Mouse (Mus musculus): ENCODE measurements around the gene Rec114. TPM values are rescaled to one million over a fixed set of nuclear protein-coding genes. Genes with fewer than 3 reads are reported as not detected.

The Rec114 gene
- polyA plus RNA-seq, 1 experiment from 2014 or later = 6.9 TPM

DNA sequence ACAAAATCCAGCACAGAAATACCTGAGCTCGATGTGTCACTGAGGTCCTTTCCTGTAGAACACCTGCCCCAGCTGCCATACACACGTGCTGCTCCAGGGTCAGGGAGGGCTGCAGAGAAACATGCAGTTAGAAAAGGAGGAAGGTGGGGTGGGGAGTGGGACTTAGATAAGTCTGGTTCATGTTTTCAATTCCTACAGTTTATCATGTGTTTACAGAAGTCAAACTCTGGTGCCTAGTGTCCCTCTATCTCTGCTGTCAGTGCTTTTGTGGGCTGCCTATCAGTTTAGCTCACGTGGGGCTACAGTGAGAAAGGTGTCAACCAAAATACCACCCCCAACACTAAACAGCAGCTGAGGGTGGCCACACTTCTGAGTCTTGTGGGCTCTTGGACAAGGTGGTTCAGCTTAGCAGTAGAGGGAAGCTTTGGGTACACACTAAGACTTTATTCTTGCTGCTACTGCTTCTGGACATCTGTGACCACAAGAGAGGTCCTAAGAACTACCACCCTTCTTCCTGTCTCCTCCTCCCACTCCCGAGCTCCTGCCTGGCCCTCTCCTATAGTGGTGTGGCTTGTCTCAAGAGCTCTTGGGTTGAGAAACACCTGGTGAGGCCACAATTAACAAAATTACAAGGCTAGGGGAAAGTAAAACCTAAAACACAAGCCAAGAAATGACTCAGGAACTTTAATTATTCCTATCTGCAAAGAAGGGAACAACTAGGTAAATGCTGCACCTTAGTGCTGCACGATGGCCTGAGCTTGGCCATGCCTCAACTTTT is 85.8 kb downstream of the Rec114 start:
- 54% methylated on average over 5 of the region's 5 CpGs for WGBS
- no peak overlapping the region for H3K4me2 ChIP-seq (ENCODE audit: low read length)
- ATAC-seq (ENCODE audit: insufficient number of reproducible peaks, insufficient read depth, low FRiP score, low read depth) = no peak

GRCm38 (mm10) chr9:58656824-58657223 is 86.9 kb downstream of the Rec114 start:
- 88% methylated on average over 2 of the region's 2 CpGs for whole genome bisulfite sequencing
- Histone ChIP-seq H3K27me3 (ENCODE audit: control insufficient read depth, insufficient read depth, low read length) (no peaks in the 10 kb centered on the region), H3K36me3 (ENCODE audit: control insufficient read depth, insufficient read depth, low read length) (peaks cover 49% of the 10 kb centered on the region), H3K9me3 (ENCODE audit: control insufficient read depth, low read length) (no peaks in the 10 kb centered on the region), H3K27ac (replicated peaks in 1 of 2; ENCODE audit: control insufficient read depth in 1 of 2, insufficient read depth in 1 of 2, low read depth in 2 of 2, low read length in 2 of 2) (no peak overlapping the region; a peak in 1 of 4 replicates), H3K9ac (ENCODE audit: low read length) (no peak overlapping the region), H3K4me2 (ENCODE audit: low read length) (no peak overlapping the region), H3K4me1 (ENCODE audit: control insufficient read depth in 2 of 2, insufficient read depth in 2 of 2, low read length in 2 of 2) (peaks cover 6 to 31% of the 10 kb centered on the region in 2 experiments), H3K4me3 (ENCODE audit: control insufficient read depth in 1 of 2, insufficient read depth in 1 of 2, low read depth in 1 of 2, low read length in 2 of 2) (no peak overlapping the region)
- no peak for ATAC-seq (ENCODE audit: insufficient number of reproducible peaks, insufficient read depth, low FRiP score, low read depth)

More for the DNA sequence above, 85.8 kb downstream of the Rec114 start:
- Histone ChIP-seq H3K36me3 (ENCODE audit: control insufficient read depth, insufficient read depth, low read length) (peaks cover 57% of the 10 kb centered on the region), H3K4me3 (ENCODE audit: control insufficient read depth in 1 of 2, insufficient read depth in 1 of 2, low read depth in 1 of 2, low read length in 2 of 2) (no peak overlapping the region), H3K9ac (ENCODE audit: low read length) (no peak overlapping the region), H3K27ac (replicated peaks in 1 of 2; ENCODE audit: control insufficient read depth in 1 of 2, insufficient read depth in 1 of 2, low read depth in 2 of 2, low read length in 2 of 2) (no peak overlapping the region; a peak in 1 of 4 replicates), H3K4me1 (ENCODE audit: control insufficient read depth in 2 of 2, insufficient read depth in 2 of 2, low read length in 2 of 2) (peaks cover 6 to 31% of the 10 kb centered on the region in 2 experiments), H3K9me3 (ENCODE audit: control insufficient read depth, low read length) (no peaks in the 10 kb centered on the region), H3K27me3 (ENCODE audit: control insufficient read depth, insufficient read depth, low read length) (no peaks in the 10 kb centered on the region)

GRCm38 (mm10) chr9:58656396-58656795 is 87.4 kb downstream of the Rec114 start:
- WGBS = 55% methylated on average over 2 of the region's 2 CpGs
- Histone ChIP-seq H3K9ac (ENCODE audit: low read length) (no peak overlapping the region), H3K4me3 (ENCODE audit: control insufficient read depth in 1 of 2, insufficient read depth in 1 of 2, low read depth in 1 of 2, low read length in 2 of 2) (no peak overlapping the region), H3K9me3 (ENCODE audit: control insufficient read depth, low read length) (no peaks in the 10 kb centered on the region), H3K27ac (replicated peaks in 1 of 2; ENCODE audit: control insufficient read depth in 1 of 2, insufficient read depth in 1 of 2, low read depth in 2 of 2, low read length in 2 of 2) (no peak overlapping the region), H3K4me1 (ENCODE audit: control insufficient read depth in 2 of 2, insufficient read depth in 2 of 2, low read length in 2 of 2) (peaks cover 6 to 31% of the 10 kb centered on the region in 2 experiments), H3K36me3 (ENCODE audit: control insufficient read depth, insufficient read depth, low read length) (peaks cover 52% of the 10 kb centered on the region), H3K27me3 (ENCODE audit: control insufficient read depth, insufficient read depth, low read length) (no peaks in the 10 kb centered on the region), H3K4me2 (ENCODE audit: low read length) (no peak overlapping the region)
- no peak for ATAC-seq (ENCODE audit: insufficient number of reproducible peaks, insufficient read depth, low FRiP score, low read depth)

GRCm38 (mm10) chr9:58654494-58654893 is 89.3 kb downstream of the Rec114 start:
- H3K27ac ChIP-seq (replicated peaks in 1 of 2; ENCODE audit: control insufficient read depth in 1 of 2, insufficient read depth in 1 of 2, low read depth in 2 of 2, low read length in 2 of 2) = no peak overlapping the region
- peaks cover 56% of the 10 kb centered on the region for H3K36me3 ChIP-seq (ENCODE audit: control insufficient read depth, insufficient read depth, low read length)
- no peak overlapping the region for H3K9ac ChIP-seq (ENCODE audit: low read length)
- H3K9me3 ChIP-seq (ENCODE audit: control insufficient read depth, low read length) = no peaks in the 10 kb centered on the region
- peaks cover 1 to 25% of the 10 kb centered on the region in 2 experiments for H3K4me1 ChIP-seq (ENCODE audit: control insufficient read depth in 2 of 2, insufficient read depth in 2 of 2, low read length in 2 of 2)
- no peaks in the 10 kb centered on the region for H3K27me3 ChIP-seq (ENCODE audit: control insufficient read depth, insufficient read depth, low read length)
- H3K4me3 ChIP-seq (ENCODE audit: control insufficient read depth in 1 of 2, insufficient read depth in 1 of 2, low read depth in 1 of 2, low read length in 2 of 2) = no peak overlapping the region
- ATAC-seq (ENCODE audit: insufficient number of reproducible peaks, insufficient read depth, low FRiP score, low read depth) = no peak
- 77% methylated on average over 4 of the region's 4 CpGs for WGBS
- H3K4me2 ChIP-seq (ENCODE audit: low read length) = no peak overlapping the region

- no peaks in the 10 kb centered on the region for H3K9me3 ChIP-seq (ENCODE audit: control insufficient read depth, low read length)
- no peaks in the 10 kb centered on the region for H3K27me3 ChIP-seq (ENCODE audit: control insufficient read depth, insufficient read depth, low read length)
- peaks cover 40% of the 10 kb centered on the region for H3K36me3 ChIP-seq (ENCODE audit: control insufficient read depth, insufficient read depth, low read length)
- H3K4me2 ChIP-seq (ENCODE audit: low read length) = no peak overlapping the region
- no peak overlapping the region for H3K27ac ChIP-seq (replicated peaks in 1 of 2; ENCODE audit: control insufficient read depth in 1 of 2, insufficient read depth in 1 of 2, low read depth in 2 of 2, low read length in 2 of 2)
- no peak overlapping the region for H3K4me3 ChIP-seq (ENCODE audit: control insufficient read depth in 1 of 2, insufficient read depth in 1 of 2, low read depth in 1 of 2, low read length in 2 of 2)
- WGBS = 57% methylated on average over 4 of the region's 4 CpGs
- peaks cover 0 to under 1% of the 10 kb centered on the region in 2 experiments; a peak in 1 of 4 replicates for H3K4me1 ChIP-seq (ENCODE audit: control insufficient read depth in 2 of 2, insufficient read depth in 2 of 2, low read length in 2 of 2)
- no peak overlapping the region for H3K9ac ChIP-seq (ENCODE audit: low read length)
- no peak for ATAC-seq (ENCODE audit: insufficient number of reproducible peaks, insufficient read depth, low FRiP score, low read depth)
Observed at GRCm38 (mm10) chr9:58651993-58652392, 91.8 kb downstream of the Rec114 start.

DNA sequence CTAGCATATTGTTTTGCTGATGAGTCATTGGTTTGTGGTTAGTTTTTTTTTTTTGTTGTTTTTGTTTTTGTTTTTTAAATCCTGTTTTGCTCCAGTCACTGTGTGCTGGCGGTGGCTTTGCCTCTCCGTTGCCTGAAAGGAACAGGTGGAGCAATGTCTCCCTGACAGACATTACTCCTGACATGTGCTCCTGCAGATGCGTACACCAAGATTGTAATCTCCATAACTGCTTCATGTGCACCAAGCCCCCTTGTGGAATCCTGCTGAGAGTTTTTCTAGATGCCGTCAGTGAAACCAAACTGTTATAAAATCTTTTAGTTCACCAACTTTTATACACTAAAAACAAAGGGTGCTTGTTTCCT is 94.5 kb downstream of the Rec114 start:
- Histone ChIP-seq H3K4me3 (ENCODE audit: control insufficient read depth in 1 of 2, insufficient read depth in 1 of 2, low read depth in 1 of 2, low read length in 2 of 2) (no peak overlapping the region), H3K36me3 (ENCODE audit: control insufficient read depth, insufficient read depth, low read length) (peaks cover 42% of the 10 kb centered on the region), H3K27ac (replicated peaks in 1 of 2; ENCODE audit: control insufficient read depth in 1 of 2, insufficient read depth in 1 of 2, low read depth in 2 of 2, low read length in 2 of 2) (no peak overlapping the region), H3K27me3 (ENCODE audit: control insufficient read depth, insufficient read depth, low read length) (no peaks in the 10 kb centered on the region), H3K9ac (ENCODE audit: low read length) (no peak overlapping the region), H3K9me3 (ENCODE audit: control insufficient read depth, low read length) (no peaks in the 10 kb centered on the region), H3K4me2 (ENCODE audit: low read length) (no peak overlapping the region), H3K4me1 (ENCODE audit: control insufficient read depth in 2 of 2, insufficient read depth in 2 of 2, low read length in 2 of 2) (no peaks in the 10 kb centered on the region)
- ATAC-seq (ENCODE audit: insufficient number of reproducible peaks, insufficient read depth, low FRiP score, low read depth) = no peak
- 71% methylated on average over 4 of the region's 4 CpGs for WGBS

- H3K9ac ChIP-seq (ENCODE audit: low read length) = no peak overlapping the region
- H3K9me3 ChIP-seq (ENCODE audit: control insufficient read depth, low read length) = no peaks in the 10 kb centered on the region
- no peak overlapping the region for H3K27ac ChIP-seq (replicated peaks in 1 of 2; ENCODE audit: control insufficient read depth in 1 of 2, insufficient read depth in 1 of 2, low read depth in 2 of 2, low read length in 2 of 2)
- no peak overlapping the region for H3K4me3 ChIP-seq (ENCODE audit: control insufficient read depth in 1 of 2, insufficient read depth in 1 of 2, low read depth in 1 of 2, low read length in 2 of 2)
- no peaks in the 10 kb centered on the region for H3K4me1 ChIP-seq (ENCODE audit: control insufficient read depth in 2 of 2, insufficient read depth in 2 of 2, low read length in 2 of 2)
- ATAC-seq (ENCODE audit: insufficient number of reproducible peaks, insufficient read depth, low FRiP score, low read depth) = no peak
- no peak overlapping the region for H3K4me2 ChIP-seq (ENCODE audit: low read length)
- no peaks in the 10 kb centered on the region for H3K27me3 ChIP-seq (ENCODE audit: control insufficient read depth, insufficient read depth, low read length)
- WGBS = 76% methylated on average over 6 of the region's 6 CpGs
- H3K36me3 ChIP-seq (ENCODE audit: control insufficient read depth, insufficient read depth, low read length) = peaks cover 48% of the 10 kb centered on the region
Observed at GRCm38 (mm10) chr9:58648406-58649264, 95.1 kb downstream of the Rec114 start.

Data from heart, embryonic 14.5 days (tissue).